Mouse (Mus musculus) testis, postnatal 10 days (tissue): ENCODE data around the gene Shisa8.
A peak's percentile ranks its signal among the peaks of the same experiment; 100 is the strongest.

Source experiments
- DNase-seq: peaks from one replicate; pipeline ENCODE4 v3.0.0; 2021; ENCODE audit warnings: low spot score

The Shisa8 gene

DNA sequence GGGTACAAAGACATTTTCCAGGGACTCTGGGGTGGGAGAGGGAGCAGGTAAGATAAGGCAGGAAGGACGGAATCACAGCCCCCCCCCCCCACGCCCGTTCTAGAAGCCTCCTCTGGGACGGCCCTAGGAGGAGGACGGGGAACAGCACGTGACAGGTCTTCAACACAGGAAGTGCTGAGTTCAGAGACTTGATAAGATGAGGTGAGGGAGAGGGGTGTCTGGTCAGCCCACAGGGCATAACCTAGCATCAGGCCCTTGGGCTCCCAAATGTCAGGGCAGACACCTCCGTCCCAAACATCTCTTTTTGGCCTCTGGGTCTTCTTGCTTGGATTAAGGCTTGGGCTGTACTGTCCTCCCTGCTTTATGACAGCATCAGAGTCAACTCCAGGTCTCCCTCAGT, 10.6 kb upstream of the Shisa8 start:
- no peak for DNase-seq

DNA sequence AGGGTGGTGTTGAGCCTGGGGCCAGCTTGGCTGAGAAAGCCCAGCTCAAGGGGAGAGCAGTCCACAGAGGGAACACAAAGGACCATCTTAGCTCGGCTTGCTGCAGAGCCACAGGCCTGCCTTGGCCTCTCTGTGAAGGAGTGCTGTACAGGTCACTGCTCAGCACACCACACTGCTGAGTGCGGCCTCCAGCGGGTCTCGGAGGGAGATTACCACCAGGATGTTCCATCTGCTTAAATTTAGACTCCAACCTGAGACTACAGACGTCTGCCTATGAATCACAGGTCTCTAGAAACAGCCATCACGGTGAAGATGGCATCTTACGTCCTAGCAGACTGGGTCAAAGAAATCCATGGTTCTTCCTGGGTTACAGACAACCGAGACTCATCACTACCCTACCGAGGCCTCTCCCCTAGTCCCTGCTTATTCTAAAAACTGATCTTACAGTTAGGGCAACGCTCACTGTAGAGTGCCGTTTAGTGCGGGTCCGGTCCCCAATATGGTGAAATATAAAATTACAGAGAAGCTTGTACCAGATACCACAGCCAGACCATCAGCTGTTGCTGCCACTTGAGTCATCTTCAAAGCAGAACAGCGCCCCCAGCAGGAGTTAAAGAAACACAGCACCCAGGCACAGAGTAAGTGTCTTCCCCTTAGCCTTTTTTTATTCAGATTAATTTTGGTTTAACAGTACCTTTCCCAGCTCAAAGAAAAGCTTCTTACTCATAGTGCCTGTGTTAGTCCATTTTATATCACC, 8.7 kb upstream of the Shisa8 start:
- no peak for DNase-seq

DNA sequence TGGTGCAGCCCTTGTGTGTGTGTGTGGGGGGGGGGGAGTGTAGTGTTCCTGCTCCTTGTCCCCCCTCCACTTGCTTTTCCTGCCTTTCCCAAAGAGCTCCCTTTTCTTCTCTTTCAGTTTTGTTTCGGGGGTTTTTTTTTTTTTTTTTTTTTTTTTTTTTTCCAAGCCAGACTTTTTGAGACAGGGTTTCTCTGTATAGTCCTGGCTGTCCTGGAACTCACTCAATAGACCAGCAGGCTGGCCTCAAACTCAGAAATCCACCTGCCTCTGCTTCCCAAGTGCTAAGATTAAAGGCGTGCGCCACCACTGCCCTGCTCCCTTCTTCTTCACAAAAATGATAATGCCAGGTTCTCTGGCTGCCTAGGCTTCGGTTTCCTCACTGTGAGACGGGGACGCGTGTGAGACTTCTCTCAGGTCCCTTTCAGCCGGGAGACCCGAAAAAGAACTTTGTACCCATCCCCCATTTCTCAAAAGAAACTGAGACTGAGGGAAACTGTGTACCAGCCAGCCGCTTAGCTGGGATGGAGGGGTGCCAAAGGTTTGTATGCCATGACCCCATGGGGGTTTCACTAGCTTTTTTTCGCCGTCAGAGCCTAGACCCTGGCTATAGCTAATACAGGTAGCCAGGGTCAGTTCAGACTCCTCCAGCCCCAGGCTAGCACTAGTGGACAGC, 7.5 kb upstream of the Shisa8 start:
- no peak for DNase-seq

DNA sequence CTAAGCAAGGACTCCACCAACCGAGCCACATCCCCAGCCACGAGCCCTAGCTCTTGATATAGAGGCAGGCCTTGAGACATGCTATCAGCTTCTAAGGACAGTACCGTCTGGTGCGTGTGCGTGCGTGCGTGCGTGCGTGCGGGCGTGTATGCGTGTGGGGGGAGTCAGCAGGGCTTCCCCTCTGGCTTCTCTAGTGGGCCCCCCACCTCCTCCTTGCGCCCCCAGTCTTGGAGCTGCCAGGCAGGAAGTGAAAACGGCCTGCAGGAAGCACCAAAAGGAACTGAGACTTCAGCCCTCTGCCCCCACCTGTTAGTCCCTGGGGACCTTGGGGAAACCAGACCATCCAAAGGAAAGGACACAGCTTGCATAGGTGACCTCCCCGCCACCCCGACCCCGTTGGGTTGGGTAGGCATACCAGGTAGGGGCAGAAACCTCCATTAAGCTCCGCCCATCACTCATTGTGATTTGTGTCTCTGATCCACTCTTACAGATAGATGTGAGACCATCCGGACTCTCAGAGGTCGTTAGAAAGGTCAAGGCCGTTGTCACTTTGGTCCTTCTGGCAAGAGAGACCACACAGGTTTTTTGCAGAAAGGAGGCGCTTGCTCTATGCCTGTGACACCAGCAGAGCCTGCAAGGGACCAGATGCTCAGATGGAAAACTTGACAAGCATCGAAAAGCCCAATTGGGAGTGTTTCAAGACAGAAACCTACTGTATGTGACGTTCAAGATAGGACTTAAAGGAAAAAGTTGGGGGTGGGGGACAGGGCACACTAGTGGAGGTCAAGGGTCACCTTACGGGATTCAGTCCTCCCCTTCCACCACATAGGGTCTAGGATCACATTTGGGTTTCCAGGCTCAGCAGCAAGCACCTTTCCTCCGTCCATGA, 6.4 kb upstream of the Shisa8 start:
- DNase-seq = no peak

DNA sequence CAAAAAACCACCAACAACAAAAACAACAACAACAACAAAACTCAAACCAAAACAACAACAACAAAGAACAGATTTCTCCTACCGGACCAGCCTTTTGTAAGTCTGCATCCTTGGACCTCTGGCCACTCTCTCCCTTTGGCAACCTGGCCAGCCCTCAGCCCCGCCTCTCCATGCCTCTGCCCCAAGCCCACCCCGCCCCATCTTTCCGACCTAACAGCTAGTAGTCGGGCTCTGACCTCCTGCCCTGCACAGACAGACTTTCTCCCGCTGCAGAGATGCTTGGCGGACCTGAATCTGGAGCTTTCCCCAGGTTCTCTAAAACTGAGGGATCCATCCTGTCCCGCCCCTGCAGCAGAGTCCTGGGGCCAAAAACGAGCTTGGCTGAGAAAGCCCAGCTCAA, 5.4 kb upstream of the Shisa8 start:
- DNase-seq = no peak

DNA sequence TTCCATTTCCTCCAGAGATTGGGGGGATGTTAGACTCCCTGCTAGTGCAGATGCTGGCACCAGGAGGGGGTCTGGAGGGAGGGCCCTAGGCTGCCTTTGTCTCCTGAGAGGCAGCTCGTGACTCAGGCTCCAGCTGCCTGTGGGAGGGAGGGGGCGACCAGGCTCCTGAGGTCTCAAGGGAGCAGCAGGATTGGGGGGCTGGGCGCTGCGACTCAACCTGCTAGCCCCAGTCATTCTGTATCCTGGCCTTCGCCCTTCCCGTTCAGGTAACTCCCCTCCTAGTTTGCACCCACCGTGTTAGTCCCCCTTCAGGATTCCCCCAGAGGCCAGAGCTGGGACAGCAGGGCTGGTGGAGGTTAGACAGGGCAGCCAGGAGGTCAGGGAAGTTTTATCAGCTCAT, 4.4 kb upstream of the Shisa8 start:
- DNase-seq = no peak

DNA sequence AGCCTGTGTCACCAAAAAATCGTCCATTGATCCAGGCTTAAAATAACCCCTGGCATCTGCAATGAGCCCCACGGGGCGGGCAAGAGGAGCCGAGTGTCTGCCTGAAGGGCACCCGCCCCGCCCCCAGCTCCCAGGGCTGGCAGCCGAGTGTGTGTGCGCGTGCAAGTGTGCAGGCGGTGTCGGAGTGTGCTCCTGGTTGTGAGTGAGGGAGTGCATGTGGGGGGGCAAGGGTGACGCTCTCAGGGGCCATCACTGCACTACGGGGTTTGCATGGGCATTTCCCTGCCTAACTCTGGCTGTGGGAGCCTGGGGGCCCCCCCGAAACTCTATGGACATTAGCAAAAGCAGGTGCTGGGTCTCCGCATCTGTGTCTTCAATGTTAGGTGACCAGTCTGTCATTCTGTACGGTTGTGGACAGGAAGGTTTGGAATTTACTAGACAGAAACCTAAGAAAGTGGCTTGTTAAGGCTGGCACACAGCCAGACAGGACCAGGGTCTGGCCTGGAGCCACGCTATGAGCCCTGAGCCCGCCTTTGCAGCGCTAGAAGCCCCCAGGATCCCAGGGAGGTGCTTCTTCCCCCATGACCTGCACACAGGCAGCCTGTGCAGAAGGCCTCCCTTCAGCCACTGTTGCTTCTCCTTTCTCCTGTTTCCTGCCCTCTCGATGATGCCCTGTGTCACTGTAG, 3.7 kb upstream of the Shisa8 start:
- no peak for DNase-seq

DNA sequence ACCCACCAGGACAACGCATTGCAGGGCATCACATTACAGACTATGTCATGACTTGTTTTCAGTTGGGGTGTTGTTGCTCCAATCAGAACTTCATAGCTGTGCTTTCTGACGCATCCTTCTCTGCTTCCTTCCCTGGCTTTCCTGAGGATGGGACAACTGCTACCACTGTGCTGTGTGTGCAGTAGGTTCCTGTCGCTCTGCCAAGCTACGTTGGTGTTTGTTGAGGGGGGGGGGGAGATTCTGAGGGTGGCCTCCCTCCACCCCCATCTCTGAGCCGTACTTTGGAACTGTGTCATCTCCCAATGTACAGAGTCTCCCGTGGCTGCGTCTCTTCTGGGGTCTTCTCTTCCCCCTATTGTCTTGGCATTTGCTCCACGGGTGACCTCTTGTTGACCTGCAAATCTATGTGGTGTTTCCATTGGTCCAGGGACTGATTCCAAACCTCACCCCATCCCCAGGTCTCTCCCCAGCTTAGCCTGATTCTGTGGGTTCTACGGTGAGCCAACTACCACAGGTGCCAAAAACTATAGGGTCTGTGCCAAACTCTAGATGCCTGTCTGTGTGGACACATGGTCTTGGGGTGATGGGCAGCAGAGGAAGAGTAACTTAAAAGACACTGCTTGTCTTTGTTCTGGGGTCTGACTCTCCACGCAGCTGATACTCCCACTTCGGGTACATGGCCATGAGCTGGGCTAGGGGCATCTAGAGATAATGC, 2.9 kb upstream of the Shisa8 start:
- no peak for DNase-seq

DNA sequence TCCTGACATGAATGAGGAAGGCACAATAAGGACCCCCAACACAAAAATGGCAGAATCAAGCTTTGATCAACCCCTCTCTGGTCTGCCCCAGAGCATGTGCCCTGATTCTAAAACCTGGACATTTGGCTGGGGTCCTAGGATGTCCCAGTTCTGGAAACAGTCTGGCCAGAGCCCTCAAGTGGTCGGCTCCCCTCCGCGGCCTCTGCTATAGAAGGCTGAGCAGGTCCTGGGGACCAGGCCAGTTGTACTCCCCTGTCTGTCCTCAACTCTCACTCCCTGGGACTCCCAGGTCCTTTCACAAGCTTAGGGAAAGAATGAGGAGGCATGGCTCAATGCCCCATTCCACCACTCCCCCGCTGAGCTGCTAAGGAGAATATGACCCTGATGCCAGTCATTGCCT, 607 bp upstream of the Shisa8 start:
- peak; percentile 55 for DNase-seq

DNA sequence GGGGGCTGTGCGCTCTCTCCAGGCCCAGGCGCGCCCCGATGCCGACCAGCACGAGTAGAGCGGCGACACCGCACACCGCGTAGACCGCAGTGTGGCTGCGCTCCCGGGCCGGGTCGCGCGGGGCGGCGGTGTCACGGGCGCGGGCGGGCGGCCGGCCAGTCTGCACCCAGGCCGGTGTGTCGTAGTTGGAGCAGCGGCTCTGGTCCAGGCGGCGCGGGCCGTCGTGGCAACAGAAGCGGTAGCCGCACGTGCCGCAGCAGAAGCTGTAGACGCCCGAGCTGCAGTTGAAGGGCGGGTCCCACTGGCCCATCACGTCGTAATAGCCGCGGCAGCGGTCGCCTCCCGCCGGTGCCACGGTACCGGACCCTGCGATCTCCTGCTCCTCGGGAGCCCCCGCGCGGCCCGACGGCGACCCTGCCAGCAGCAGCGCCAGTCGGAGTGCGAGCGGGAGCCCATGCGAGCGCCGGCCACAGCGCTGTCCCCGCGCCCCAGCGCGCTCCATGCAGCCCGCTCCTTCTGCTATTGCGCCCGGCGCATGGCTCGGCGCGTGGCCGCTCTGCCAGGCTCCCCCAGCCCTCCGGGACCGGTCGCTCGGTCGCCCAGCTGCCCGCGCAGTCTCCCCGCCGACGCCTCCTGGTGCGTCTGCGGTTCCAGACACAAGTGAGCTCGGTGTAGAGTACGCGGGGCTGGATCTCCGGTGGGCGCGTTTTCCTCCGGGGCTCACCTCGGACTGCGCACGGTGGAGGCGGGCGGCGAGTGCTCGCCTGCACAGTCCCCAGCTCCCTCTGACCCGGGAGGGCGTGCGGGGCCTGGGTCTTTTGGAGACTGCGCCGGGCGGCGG, 484 bp downstream of the Shisa8 start:
- no peak for DNase-seq

DNA sequence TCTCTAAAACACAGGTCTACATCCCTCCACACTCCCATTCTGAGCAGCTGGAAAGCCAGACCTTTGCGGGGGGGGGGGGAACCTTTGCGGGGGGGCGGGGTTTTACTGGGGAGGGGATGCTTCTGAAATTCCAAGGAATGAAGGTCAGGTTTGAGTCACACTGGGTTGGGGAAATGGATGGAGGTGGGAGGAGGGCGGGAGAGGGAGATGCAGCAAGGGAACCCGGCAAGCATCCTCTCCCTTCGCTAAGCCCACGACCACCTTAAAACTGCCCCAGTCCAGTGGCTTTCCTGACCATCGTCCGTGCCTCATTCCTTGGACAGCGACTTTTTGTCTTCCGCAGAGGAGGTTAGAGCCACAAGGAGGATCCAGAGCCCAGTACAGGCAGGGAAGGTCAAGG, 1.3 kb downstream of the Shisa8 start:
- no peak for DNase-seq

DNA sequence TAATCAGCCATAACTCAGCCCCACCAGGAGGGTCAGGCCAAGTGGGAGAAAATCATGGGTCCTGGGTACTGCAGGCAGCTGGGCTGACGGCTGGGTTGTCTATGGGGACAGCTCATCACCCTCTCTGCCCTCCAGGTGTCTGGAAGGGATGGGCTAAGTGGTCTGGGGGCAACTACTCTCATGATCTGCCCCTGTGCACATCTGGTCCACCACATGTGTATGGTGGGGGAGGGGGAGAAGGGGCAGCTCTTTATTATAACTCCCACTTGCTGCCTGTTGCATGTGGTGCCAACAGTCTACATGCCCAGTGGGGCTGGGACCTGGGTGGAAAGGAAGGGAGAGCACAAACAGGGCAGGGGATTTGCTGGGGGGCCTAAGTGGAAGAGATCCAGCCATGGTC, 1.8 kb downstream of the Shisa8 start:
- no peak for DNase-seq

DNA sequence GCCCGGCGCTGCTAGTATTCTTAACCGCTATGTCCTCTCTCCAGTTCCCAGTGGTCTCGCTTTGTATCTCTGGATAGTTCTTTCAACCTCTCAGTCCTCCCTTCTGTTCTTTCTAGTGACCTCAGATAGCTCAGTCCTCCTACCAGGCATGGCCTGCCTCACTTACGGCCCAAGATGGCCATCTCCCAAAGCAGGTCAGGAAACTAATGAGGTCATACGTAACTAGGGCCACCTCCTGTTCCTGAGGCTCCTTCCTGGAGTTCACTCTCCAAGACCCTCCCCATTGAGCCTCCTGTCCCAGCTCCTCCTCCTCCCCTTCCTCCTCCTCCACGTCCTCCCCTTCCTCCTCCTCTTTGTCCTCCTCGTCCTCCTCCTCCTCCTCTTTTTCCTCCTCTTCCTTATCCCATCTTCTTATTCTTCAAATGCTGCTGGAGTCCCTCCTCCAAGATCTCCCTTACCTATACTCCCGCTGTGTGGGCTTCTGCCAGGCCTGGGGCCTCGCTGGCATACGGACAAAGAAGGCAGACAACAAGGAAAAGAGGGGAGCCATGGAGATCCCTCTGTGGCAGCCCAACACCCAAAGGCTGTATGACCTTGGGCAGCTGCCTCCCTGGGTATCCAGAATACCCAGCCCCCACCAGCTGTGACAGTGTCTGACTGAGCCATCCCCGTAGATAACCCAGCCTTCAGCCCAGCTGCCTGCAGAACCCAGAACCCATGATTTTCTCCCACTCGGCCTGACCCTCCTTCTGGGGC, 3.1 kb downstream of the Shisa8 start:
- DNase-seq = no peak

DNA sequence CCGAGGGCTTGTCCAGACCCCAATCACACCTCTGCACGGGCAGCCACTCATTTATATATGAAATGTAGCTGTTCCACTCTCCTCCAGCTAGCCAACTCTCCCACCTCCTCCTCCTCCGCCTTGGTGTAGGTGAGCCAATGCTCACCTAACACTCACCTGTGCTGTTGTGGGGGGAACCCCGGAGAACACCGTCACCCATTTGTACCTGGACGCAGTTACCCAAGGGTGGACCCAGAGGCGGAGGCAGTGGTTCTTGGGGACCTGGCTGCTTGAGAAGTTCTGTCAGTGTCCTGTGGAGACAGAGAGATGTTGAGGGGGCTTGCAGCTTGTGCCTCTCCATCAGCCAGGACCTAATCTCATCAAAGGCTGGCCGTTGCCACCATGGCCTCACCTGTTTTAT, 4.3 kb downstream of the Shisa8 start:
- no peak for DNase-seq

DNA sequence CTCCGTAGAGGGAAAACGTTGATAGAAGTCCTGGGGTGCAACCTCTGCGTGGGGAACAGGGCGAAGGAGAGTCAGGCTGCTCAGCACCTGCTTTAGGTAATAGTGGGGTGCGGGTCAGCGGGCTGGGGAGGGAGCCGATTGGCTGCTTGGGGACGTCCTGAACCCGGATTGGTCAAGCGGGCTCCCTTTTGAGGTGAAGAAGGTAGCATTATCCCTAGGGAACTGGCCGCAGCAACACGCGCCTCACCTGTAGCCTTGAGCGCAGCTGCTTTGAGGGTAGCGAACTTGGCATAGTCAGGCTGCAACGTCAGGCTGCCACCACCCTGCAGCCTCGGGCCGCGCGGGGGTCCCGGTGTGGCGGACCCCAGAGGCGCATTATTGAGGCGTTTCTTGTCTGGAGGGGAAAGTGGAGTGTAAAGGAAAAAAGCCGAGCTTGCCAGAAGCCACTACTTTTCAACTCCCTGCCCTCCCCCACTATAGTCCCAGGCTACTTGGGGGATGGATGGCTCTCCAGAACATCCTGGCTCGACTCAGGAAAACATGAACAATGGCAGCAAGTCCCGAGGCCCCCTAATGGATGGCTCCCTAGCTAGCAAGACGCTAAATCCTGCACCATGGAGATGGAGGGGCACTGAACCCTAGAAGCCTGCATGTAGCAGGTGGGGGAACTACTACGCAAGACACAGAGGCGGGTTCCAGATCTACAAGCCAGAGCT, 5.0 kb downstream of the Shisa8 start:
- DNase-seq = no peak

DNA sequence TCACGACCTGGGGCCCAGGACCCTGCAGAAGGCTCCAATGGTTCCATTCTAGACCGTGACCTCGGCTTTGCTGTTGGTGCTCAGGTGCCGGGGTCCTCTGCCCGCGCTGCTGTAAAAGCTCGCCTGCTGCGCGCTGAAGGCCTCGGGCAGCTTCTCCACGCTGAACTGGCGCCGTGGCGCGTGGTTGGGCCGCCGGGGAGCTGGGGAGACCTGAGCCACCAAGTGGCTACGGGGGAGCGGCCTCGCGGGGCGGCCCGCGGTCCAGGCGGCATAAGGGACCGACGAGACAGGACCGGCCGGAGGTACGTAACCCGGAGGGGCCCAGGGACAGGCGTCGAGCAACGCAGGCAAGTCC, 5.5 kb downstream of the Shisa8 start:
- DNase-seq = no peak

DNA sequence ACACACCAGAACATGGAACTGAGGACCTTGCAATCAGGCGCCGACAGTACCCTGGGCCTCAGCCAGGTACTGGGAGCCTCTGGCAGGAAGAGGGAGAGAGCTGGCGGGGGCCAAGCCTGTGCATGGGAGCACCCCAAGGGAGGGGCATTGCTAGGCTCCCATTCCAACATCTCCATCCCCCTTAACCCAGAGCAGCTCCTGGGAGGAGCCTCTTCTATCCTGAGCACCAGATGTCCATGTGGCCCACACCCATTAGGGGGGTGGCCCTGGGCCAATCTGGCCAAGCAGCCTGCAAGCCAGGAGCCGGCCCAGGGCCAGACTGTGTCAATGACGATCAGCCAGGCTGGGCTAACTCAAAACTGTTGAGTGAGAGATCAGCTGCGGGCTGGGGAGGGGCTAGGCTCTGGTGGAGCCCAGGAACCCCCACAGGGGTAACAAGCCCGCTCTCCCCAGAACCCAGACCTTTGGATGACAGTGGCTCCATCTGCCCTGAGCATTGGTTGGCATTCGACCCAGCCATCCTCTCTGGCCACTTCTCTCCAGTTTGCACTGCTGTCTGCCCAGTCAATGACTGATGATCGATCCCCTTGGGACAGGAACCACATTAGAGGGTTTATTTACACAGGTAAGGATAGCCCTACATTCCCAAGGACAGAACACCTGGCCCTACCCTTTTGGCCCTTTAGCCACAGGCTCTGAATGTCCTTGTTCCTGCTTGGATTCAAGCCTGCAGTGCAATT, 6.1 kb downstream of the Shisa8 start:
- peak; percentile 87 for DNase-seq

DNA sequence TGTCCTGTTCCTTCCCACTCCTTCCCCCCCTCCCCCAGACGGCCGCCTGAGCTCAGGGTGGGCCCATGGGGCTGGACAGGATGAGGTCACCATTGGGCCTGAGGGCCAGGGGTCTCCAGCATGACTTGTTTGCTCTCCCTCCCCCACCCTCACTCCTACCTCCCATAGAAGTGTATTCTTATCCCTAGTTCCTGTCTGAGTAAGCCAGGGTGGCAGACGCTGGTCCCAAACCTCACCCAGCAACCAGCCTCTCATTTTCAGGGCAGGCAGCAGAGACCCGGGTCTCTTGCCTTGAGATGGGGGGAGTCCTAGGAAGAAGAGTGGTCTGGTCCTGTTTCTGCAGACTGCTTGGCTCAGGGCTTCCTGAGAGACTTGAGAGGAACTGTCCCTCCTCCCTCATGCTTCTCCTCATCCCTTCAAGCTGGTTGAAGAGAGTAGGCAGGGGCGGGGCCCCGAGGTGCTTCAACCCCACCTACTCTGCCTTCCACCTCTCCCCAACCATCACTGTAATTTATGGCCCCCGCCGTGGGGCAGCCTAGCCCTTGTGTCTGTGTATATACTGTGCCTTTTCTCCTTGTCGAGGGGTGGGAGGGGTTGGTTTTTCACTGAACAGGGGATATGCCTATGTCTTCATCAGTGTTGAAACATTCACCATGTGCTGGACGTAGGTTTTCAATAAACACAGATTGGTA, 7.8 kb downstream of the Shisa8 start:
- no peak for DNase-seq
